Mouse (Mus musculus): ENCODE measurements at regions not wholly inside any gene's neighbourhood (a gene's known extent, or its start where the extent isn't known, plus 50 kb on each side); places are given as distances from the start of the nearest gene placed in this dataset.

DNA sequence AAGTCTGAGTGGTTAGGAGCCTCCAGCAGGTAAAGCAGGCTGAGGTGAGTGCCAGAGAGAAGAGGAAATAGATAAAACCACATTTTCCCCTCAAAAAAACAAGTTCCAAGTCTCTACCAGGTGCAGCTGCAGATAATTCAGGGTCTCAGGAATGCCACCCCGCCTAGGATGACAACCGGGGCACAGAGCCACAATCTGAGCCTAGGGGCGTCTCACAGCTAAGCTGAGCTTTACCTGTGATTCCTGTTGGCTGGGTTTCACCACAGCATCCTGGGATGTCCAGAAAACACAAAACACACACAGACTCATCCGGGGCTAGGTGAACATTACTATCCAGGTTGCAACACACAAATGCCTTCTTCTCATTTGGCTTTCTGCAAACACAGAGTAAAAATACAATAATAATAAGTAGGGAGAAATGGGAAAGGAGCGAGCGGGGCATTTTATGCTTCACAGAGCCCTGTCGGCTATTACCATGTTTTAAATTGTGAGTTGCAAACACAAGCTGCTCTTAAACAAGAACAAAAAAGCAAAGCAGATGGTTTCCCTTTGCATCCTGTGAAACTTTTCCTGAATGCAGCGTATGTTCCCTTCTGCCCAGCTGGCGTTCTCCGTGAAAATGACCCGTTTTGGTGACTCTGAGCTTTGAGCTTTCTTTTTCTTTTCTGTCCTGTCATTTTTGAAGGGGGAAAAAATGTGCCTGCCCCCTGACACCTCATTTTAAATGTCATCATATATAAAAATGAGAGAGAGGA is 330.3 kb downstream of the Cbln4 start:
- no peaks in the 10 kb centered on the region for H3K27me3 ChIP-seq (replicated peaks)
- no peaks in the 10 kb centered on the region for H3K9me3 ChIP-seq
- H3K9ac ChIP-seq: no peak overlapping the region
- no peak overlapping the region for H3K27ac ChIP-seq
- no peak overlapping the region for H3K4me3 ChIP-seq
- 69% methylated on average over 11 of the region's 11 CpGs for WGBS
- no peak for ATAC-seq (ENCODE audit: low FRiP score, low read depth)
- H3K4me2 ChIP-seq (replicated peaks): no peak overlapping the region
- H3K4me1 ChIP-seq: no peaks in the 10 kb centered on the region
- H3K36me3 ChIP-seq: no peaks in the 10 kb centered on the region

DNA sequence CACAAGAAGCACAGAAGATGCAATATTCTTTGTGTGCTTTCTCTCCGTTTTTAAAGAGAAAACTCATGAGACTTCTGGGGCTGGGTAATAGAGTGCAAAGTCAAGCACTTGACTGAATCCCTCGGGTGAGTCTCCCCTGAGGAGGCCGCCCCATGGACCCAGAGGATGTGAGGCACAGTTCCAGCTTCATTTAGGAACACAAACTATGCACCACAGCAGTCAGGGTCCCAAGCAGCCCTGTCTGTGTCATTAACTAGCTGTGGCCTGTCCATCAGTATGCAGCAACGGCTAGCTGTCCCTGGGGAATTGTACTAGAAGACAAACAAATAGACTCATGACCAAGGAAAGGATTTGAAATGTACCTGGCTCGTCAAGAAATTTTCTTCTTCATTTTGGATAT is 349.7 kb downstream of the Cbln4 start:
- no peaks in the 10 kb centered on the region for H3K36me3 ChIP-seq
- H3K4me1 ChIP-seq: no peaks in the 10 kb centered on the region
- H3K4me2 ChIP-seq (replicated peaks): no peak overlapping the region
- H3K9me3 ChIP-seq: no peaks in the 10 kb centered on the region
- 85% methylated on average over 5 of the region's 5 CpGs for WGBS
- H3K4me3 ChIP-seq: no peak overlapping the region
- H3K27ac ChIP-seq: no peak overlapping the region
- H3K9ac ChIP-seq: no peak overlapping the region
- H3K27me3 ChIP-seq (replicated peaks): no peaks in the 10 kb centered on the region
- no peak for ATAC-seq (ENCODE audit: low FRiP score, low read depth)

DNA sequence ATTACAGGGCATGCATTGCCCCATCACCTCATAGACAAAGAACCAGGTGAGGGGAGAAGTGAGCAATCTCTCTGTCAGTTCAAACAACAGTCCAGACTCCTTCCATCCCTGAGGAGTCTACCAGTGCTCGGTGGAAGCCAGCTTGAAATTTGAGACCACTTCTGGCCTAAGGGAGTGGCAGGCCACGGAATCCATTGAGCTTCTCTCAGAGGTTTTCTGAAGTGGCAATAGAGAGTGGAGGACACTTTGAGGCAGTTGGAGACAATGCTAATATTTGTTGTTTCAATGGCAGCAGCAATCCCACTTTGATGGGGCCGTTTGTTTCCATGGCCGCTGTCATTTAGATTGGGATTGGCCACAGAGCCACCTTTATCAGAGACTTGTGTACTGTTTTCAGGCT is 352.5 kb downstream of the Cbln4 start:
- no peak for ATAC-seq (ENCODE audit: low FRiP score, low read depth)
- Histone ChIP-seq H3K4me2 (replicated peaks) (no peak overlapping the region), H3K4me3 (no peak overlapping the region), H3K4me1 (no peaks in the 10 kb centered on the region), H3K27me3 (replicated peaks) (no peaks in the 10 kb centered on the region), H3K9ac (no peak overlapping the region), H3K36me3 (no peaks in the 10 kb centered on the region), H3K27ac (no peak overlapping the region), H3K9me3 (no peaks in the 10 kb centered on the region)
- WGBS: 26% methylated on average over 4 of the region's 4 CpGs

GRCm38 (mm10) chr2:171689102-171689501 is 354.2 kb downstream of the Cbln4 start:
- Histone ChIP-seq H3K4me1 (no peaks in the 10 kb centered on the region), H3K9ac (no peak overlapping the region), H3K9me3 (no peaks in the 10 kb centered on the region), H3K27ac (no peak overlapping the region), H3K4me2 (replicated peaks) (no peak overlapping the region), H3K36me3 (no peaks in the 10 kb centered on the region), H3K27me3 (replicated peaks) (no peaks in the 10 kb centered on the region), H3K4me3 (no peak overlapping the region)
- ATAC-seq (ENCODE audit: low FRiP score, low read depth): no peak
- 32% methylated on average over 4 of the region's 4 CpGs for WGBS

DNA sequence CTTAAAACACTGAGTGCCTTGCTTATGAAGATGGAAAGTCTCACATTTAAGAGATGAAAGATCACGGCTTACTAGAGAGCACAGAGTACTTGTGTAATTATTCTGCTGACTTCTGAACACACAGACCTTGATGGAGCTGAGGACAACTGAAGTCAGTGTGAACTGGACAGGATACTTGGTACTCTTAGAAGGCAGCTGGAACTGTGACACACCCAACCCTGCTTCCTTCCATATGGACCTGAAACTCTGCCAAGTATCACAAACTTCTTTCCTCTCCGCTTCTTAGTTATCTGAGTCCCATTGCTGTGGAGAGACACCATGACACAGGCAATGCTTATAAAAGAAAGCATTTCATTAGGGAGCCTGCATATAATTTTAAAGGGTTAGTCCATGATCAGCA is 365.3 kb downstream of the Cbln4 start:
- Histone ChIP-seq H3K36me3 (no peaks in the 10 kb centered on the region), H3K9me3 (no peaks in the 10 kb centered on the region), H3K4me3 (no peak overlapping the region), H3K4me2 (replicated peaks) (no peak overlapping the region), H3K27ac (no peak overlapping the region), H3K4me1 (no peaks in the 10 kb centered on the region), H3K9ac (no peak overlapping the region), H3K27me3 (replicated peaks) (no peaks in the 10 kb centered on the region)
- WGBS: 90% methylated on average over 2 of the region's 2 CpGs
- ATAC-seq (ENCODE audit: low FRiP score, low read depth): no peak

DNA sequence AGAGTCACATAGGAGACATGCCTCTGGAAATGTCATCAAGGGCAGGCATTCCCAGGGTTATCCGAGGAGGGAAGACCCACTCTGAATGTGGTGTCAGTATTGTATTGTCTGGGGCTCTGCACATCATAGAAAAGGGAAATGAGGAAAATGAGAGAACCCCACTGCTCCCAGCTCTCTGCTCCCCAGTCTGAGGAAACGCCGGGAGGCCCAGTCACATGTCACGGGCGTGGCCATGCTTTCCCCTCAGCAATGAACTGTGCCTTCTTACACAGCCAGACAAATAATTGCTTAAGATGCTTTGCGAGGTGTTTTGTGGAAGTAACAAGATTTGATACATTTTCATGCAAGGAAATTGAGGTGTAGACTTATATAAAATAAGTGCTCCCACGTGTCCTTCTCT is 366.1 kb downstream of the Cbln4 start:
- ATAC-seq (ENCODE audit: low FRiP score, low read depth): no peak
- 91% methylated on average over 7 of the region's 7 CpGs for WGBS

GRCm38 (mm10) chr2:171676083-171676482 is 367.2 kb downstream of the Cbln4 start:
- H3K4me2 ChIP-seq (replicated peaks): no peak overlapping the region
- no peak for ATAC-seq (ENCODE audit: low FRiP score, low read depth)
- no peaks in the 10 kb centered on the region for H3K4me1 ChIP-seq
- H3K27me3 ChIP-seq (replicated peaks): no peaks in the 10 kb centered on the region
- H3K9me3 ChIP-seq: no peaks in the 10 kb centered on the region
- WGBS: 67% methylated on average over 8 of the region's 8 CpGs
- no peak overlapping the region for H3K9ac ChIP-seq
- no peak overlapping the region for H3K4me3 ChIP-seq
- no peak overlapping the region for H3K27ac ChIP-seq
- H3K36me3 ChIP-seq: no peaks in the 10 kb centered on the region

More for the DNA sequence above, 366.1 kb downstream of the Cbln4 start:
- H3K4me1 ChIP-seq: no peaks in the 10 kb centered on the region
- no peaks in the 10 kb centered on the region for H3K36me3 ChIP-seq
- no peak overlapping the region for H3K4me2 ChIP-seq (replicated peaks)
- no peak overlapping the region for H3K27ac ChIP-seq
- no peaks in the 10 kb centered on the region for H3K27me3 ChIP-seq (replicated peaks)
- H3K9ac ChIP-seq: no peak overlapping the region
- no peaks in the 10 kb centered on the region for H3K9me3 ChIP-seq
- no peak overlapping the region for H3K4me3 ChIP-seq

DNA sequence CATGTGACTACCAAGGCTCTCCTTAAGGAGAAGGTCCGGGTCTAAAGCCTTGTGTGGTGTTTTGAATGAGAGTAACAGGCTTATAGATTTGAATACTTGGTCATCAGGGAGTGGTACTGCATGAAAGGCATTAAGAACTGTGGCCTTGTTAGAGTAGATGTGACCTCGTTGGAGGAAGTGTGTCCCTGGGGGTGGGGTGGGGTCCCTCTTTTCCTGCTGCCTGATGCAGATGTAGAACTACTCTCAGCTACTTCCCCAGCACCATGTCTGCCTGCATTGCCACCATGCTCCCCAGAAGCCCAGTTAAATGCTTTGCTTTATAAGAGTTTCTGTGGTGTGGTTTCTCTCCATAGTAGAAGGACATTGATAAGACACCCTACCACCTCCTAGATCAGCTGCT is 367.9 kb downstream of the Cbln4 start:
- Histone ChIP-seq H3K27ac (no peak overlapping the region), H3K4me1 (no peaks in the 10 kb centered on the region), H3K4me2 (replicated peaks) (no peak overlapping the region), H3K9ac (no peak overlapping the region), H3K27me3 (replicated peaks) (no peaks in the 10 kb centered on the region), H3K36me3 (no peaks in the 10 kb centered on the region), H3K4me3 (no peak overlapping the region), H3K9me3 (no peaks in the 10 kb centered on the region)
- 71% methylated on average over 2 of the region's 2 CpGs for WGBS
- no peak for ATAC-seq (ENCODE audit: low FRiP score, low read depth)

GRCm38 (mm10) chr2:171670945-171671547 is 372.2 kb downstream of the Cbln4 start:
- Histone ChIP-seq H3K27me3 (replicated peaks) (no peaks in the 10 kb centered on the region), H3K9ac (no peak overlapping the region), H3K36me3 (no peaks in the 10 kb centered on the region), H3K4me3 (no peak overlapping the region), H3K4me1 (no peaks in the 10 kb centered on the region), H3K9me3 (no peaks in the 10 kb centered on the region), H3K4me2 (replicated peaks) (no peak overlapping the region), H3K27ac (no peak overlapping the region)
- ATAC-seq (ENCODE audit: low FRiP score, low read depth): no peak
- WGBS: 90% methylated on average over 8 of the region's 8 CpGs

DNA sequence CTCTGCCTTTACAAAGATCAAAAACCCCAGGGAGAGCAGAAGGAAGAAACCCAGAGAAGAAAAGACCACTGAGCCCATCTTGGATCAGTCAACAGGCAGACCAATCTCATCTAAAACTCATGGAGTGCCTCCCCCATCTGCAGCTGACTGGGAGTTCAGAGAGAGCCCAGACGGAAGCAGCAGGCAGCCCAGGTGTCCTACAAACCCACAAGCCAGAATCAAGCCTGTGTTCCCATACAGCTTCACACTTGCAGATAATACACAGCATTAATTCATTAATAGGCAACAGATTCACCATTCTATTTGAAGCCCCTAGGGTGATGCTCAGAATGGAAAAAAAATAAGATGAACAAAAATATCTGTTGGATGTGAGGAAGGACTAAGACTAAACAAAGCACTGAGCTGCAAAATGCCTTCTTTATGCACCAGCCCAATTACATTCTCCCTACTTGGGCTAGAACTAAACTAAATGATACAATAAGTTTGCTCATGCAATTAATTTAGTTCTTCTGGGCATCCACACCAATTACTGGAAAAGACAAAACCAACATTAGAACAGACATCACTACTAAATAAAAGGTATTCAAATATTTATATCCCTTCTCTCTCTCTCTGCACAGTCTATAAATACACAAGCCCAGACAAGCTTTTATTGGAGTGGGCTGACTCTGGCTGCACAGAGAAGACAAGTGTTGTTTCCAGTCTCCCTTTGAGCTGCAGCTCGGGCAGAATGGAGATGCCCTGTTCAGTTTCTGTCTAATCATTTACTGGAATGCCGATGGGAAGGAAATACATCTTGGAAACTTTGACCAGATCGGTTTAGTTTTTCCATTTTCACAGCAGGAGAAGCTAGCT is 374.2 kb downstream of the Cbln4 start:
- Histone ChIP-seq H3K4me1 (no peaks in the 10 kb centered on the region), H3K27ac (no peak overlapping the region), H3K4me2 (replicated peaks) (no peak overlapping the region), H3K9ac (no peak overlapping the region), H3K27me3 (replicated peaks) (no peaks in the 10 kb centered on the region), H3K36me3 (no peaks in the 10 kb centered on the region), H3K9me3 (no peaks in the 10 kb centered on the region), H3K4me3 (no peak overlapping the region)
- no peak for ATAC-seq (ENCODE audit: low FRiP score, low read depth)
- 14% methylated on average over 4 of the region's 4 CpGs for WGBS

DNA sequence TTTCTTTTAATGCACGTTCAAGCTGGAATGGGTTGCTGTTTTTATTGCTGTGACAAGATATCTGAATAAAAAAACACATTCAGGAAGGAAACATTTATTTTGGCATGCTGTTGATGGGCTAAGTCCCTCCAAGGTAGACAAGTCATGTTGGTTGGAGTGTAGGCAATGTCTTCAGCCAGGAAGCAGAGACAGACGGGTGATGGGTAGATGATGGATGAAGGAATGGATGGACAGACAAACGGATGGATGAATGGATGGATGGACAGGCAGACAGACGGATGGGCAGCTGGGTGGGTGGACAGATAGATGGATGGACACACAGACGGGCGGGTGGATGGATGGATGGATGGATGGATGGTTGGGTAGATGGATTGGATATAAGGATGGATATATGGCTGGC is 380.7 kb downstream of the Cbln4 start:
- no peak overlapping the region for H3K4me3 ChIP-seq
- H3K27ac ChIP-seq: no peak overlapping the region
- no peak overlapping the region for H3K4me2 ChIP-seq (replicated peaks)
- ATAC-seq (ENCODE audit: low FRiP score, low read depth): no peak
- no peak overlapping the region for H3K9ac ChIP-seq
- no peaks in the 10 kb centered on the region for H3K27me3 ChIP-seq (replicated peaks)
- H3K36me3 ChIP-seq: no peaks in the 10 kb centered on the region
- no peaks in the 10 kb centered on the region for H3K9me3 ChIP-seq
- H3K4me1 ChIP-seq: no peaks in the 10 kb centered on the region
- WGBS: 83% methylated on average over 6 of the region's 6 CpGs

DNA sequence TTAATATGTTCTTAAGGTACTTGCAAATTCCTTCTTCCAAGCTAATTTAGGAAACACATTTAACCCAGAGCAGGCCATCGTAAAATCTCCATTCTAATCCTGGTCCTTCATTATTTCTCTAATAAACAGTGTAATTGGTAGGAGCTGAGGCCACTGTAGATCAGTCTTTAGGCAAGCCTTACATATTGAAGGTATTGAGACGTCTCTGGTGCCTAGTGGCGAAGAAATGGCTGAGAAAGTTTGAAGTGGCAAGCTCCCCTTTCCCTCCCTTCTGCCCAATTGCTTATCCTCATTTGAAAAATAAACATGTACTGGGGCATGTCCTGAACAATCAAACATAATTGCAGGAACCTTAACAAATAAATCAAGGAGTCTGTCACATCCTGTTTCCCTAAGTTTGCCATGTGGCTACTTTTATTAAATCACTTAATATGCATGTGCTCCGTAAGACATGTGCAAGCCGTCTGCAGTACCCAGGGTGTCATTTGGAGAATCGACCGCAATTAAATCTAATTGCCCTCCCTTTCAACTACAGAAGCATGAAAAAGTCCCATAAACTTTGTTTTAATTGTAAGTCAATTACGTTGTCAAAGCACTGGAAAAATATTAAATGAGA is 381.3 kb downstream of the Cbln4 start:
- H3K4me3 ChIP-seq: no peak overlapping the region
- H3K4me1 ChIP-seq: no peaks in the 10 kb centered on the region
- WGBS: 50% methylated on average over 8 of the region's 8 CpGs
- no peaks in the 10 kb centered on the region for H3K9me3 ChIP-seq
- H3K36me3 ChIP-seq: no peaks in the 10 kb centered on the region
- no peak for ATAC-seq (ENCODE audit: low FRiP score, low read depth)
- H3K27ac ChIP-seq: no peak overlapping the region
- H3K4me2 ChIP-seq (replicated peaks): no peak overlapping the region
- no peaks in the 10 kb centered on the region for H3K27me3 ChIP-seq (replicated peaks)
- no peak overlapping the region for H3K9ac ChIP-seq
